Mouse (Mus musculus): ENCODE measurements at regions not wholly inside any gene's neighbourhood (a gene's known extent, or its start where the extent isn't known, plus 50 kb on each side); places are given as distances from the start of the nearest gene placed in this dataset.
A peak's percentile ranks its signal among the peaks of the same experiment; 100 is the strongest.

DNA sequence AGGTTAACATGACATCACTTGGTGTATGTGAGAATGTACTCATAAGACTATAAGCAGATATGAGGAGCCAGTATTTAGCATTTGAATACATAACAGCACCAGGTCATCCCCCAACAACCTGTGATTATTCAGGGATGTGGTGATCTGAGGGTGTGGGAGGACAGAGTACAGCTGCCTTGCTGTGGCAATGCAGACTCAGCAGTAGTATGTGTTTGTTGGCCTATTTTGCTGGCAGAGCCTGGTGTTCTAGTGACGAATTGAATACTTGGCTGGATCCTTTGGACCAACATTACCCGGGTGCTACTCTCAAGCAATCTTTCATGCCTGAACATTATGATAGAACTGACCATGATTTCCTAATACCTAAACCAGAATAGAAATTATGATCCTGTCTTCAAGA, 409.1 kb upstream of the Actbl2 start:
- no peak overlapping the region for H3K27ac ChIP-seq (replicated peaks)
- no peak overlapping the region for H3K4me2 ChIP-seq (replicated peaks)
- no peaks in the 10 kb centered on the region for H3K4me1 ChIP-seq
- no peak overlapping the region for H3K9ac ChIP-seq (replicated peaks)
- 91% methylated on average over 2 of the region's 2 CpGs for WGBS
- no peak overlapping the region for H3K4me3 ChIP-seq
- no peaks in the 10 kb centered on the region for H3K27me3 ChIP-seq
- no peak for ATAC-seq (replicated peaks)
- no peaks in the 10 kb centered on the region for H3K9me3 ChIP-seq
- no peaks in the 10 kb centered on the region for H3K36me3 ChIP-seq

DNA sequence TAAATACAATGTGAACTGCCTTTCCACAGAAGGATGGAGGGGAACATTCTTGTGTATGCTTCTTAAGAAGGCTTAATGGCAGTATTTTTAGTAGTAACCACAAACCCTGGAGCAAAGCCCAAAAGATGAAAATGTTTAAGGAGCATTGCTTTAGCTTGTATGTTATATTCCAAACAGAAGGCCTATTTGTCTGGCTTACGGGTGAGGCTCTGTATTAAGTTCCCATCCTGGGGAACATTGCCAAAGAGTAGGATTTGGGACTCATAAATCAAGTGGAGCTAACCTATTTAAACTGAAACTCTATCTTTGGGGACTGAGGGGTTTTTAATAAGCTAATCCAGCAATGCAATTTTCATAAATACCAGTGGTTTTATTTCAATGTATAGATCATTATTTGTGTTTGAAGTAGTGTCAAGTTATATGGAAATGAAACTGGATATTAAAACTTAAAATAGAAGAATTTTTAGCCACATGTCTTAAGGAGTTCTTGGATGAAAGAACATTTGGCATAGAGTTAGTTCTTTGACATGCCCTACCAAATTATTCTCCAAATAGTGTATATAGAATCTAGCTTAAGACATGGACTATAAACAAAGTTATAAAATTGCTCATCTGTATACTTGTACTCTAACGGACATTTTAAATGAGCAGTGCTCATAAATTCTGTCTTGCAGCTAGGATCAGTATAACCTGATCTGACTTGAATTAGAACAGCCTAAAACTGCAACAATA, 401.7 kb upstream of the Actbl2 start:
- H3K9ac ChIP-seq (replicated peaks), result no peak overlapping the region

DNA sequence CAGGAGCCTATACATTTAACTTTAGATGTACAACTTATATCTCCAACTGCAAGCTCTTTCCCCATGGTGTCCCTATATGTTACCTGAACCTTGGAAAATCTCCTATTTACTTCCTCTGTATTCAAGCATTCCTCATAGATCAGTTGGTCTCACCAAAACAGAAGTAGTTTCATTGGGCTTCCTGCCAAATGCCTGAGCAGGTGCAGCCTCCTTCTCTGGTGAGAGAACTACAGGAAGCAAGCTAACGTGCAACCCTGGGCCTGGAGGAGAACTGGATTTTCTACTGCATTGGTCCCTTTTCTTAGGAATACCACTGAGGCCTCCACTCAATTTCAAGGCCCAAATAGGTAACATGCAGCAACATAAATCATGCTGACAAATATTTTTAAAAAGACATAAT, 400.6 kb upstream of the Actbl2 start:
- WGBS, result 39% methylated on average over 1 of the region's 1 CpGs
- Histone ChIP-seq H3K36me3 (no peaks in the 10 kb centered on the region), H3K9me3 (no peaks in the 10 kb centered on the region), H3K9ac (replicated peaks) (no peak overlapping the region), H3K27ac (replicated peaks) (no peak overlapping the region), H3K4me2 (replicated peaks) (no peak overlapping the region), H3K27me3 (no peaks in the 10 kb centered on the region), H3K4me3 (no peak overlapping the region), H3K4me1 (no peaks in the 10 kb centered on the region)
- no peak for ATAC-seq (replicated peaks)

More for the DNA sequence above, 401.7 kb upstream of the Actbl2 start:
- H3K9me3 ChIP-seq, result no peaks in the 10 kb centered on the region
- no peak overlapping the region for H3K4me2 ChIP-seq (replicated peaks)
- ATAC-seq (replicated peaks), result no peak
- H3K4me3 ChIP-seq, result no peak overlapping the region
- H3K27me3 ChIP-seq, result no peaks in the 10 kb centered on the region
- H3K36me3 ChIP-seq, result no peaks in the 10 kb centered on the region
- H3K27ac ChIP-seq (replicated peaks), result no peak overlapping the region
- no peaks in the 10 kb centered on the region for H3K4me1 ChIP-seq
- 79% methylated on average over 2 of the region's 2 CpGs for WGBS

DNA sequence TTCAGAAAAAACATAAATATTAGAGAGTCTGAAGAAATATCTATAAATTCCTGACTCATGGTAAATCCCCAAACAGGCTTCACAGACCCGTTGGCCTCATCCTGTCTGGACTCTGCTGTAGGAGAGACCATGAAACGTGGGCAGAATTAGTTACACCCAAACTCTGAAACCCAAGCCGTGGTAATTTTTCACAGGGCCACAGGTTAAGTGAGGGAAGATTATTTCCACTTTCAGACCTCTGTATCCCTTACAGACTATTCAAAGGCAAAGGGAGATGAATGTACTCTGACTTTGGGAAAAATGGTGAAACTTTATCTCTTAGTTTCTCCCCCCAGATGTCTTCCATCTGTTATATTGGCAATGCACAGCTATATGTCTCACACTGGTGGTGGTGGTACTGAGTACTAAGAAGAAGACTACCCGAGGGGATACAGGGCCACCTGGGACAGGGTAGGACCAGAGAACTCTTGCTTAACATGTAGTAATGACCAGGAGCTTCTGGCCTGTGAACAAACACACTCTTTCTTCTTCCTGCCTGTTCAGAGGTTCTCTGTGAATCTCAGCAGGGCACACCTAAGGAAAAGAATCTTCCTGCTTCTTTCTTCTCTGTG, 388.8 kb upstream of the Actbl2 start:
- WGBS, result 82% methylated on average over 4 of the region's 4 CpGs
- no peak for ATAC-seq (replicated peaks)

DNA sequence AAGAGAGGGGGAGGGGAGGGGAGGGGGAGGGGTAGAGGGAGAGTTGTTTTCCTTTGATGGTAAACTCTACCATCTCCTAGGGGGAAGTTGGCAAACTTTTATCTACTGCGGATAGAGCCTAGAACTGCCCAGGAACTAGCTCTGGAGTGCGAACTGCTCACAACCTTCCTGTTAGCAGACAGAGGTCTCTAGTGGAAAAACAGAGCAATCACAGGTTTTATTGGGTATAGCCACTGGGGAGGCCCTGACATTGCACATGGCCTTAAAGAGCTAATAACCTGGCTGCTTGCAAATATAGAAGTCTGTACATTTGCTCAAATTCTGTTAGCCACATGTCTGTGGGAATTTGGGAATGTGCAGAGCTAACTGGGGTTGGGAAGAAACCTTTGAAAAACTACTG, 388.1 kb upstream of the Actbl2 start:
- Histone ChIP-seq H3K27me3 (no peaks in the 10 kb centered on the region), H3K4me2 (replicated peaks) (no peak overlapping the region), H3K9ac (replicated peaks) (no peak overlapping the region), H3K4me1 (peaks cover 1% of the 10 kb centered on the region), H3K36me3 (no peaks in the 10 kb centered on the region), H3K27ac (replicated peaks) (no peak overlapping the region), H3K9me3 (no peaks in the 10 kb centered on the region), H3K4me3 (no peak overlapping the region)
- no peak for ATAC-seq (replicated peaks)
- WGBS, result 81% methylated on average over 2 of the region's 2 CpGs

More for the DNA sequence above, 388.8 kb upstream of the Actbl2 start:
- Histone ChIP-seq H3K4me1 (no peaks in the 10 kb centered on the region), H3K9me3 (no peaks in the 10 kb centered on the region), H3K9ac (replicated peaks) (no peak overlapping the region), H3K4me3 (no peak overlapping the region), H3K27me3 (no peaks in the 10 kb centered on the region), H3K36me3 (no peaks in the 10 kb centered on the region), H3K27ac (replicated peaks) (no peak overlapping the region), H3K4me2 (replicated peaks) (no peak overlapping the region)

DNA sequence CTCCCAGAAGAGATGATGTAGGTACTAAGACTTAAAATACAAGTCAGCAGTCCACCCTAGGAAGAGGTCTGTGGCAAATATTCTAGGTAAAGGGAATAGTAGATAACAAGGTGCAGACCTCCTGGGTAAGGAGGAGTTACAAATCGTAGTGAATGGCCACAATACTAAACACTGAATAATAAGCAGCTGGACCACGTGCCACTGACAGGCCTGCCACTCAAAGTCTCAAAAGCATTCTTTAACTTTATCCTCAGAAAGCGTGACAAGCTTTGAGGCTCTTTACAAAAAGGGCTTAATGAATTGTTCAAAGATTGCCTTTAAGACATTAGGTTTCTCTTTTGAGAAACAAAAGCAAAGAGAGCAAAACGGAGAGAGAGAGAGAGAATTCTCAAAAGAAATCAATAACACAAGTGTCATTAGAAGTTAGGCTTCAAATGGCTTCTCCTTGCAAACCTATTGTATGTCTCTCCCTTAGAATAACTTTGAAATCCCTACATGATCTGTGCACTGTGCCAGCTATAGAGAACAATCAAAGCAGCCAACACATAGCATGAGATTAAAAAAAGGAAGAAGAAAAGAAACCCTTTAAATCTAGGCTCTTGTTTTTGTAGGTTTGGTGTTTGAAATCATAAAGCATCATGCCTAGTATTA, 383.6 kb upstream of the Actbl2 start:
- H3K4me2 ChIP-seq (replicated peaks), result no peak overlapping the region
- no peaks in the 10 kb centered on the region for H3K27me3 ChIP-seq
- WGBS, result 4% methylated on average over 4 of the region's 4 CpGs
- no peaks in the 10 kb centered on the region for H3K36me3 ChIP-seq
- ATAC-seq (replicated peaks), result no peak
- H3K9ac ChIP-seq (replicated peaks), result no peak overlapping the region
- peaks cover 5% of the 10 kb centered on the region for H3K4me1 ChIP-seq
- no peak overlapping the region for H3K27ac ChIP-seq (replicated peaks)
- no peaks in the 10 kb centered on the region for H3K9me3 ChIP-seq
- no peak overlapping the region for H3K4me3 ChIP-seq

DNA sequence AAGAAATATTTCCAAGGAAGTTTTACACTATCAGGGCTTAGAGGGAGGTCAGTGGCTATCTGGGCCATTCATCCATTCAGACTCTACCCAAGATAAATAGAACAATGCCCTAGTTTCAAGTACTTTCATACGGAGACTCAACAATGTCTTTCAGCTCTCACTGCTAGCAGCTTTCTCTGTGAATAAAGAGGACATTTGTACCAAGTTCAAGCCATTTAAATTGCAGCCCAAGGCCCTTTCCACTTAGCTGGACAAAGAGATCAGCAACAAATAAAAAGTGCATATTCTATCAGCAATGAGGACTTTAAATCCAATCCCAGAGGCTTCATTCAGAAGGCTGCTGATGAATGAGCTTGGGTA, 383.1 kb upstream of the Actbl2 start:
- H3K36me3 ChIP-seq, result no peaks in the 10 kb centered on the region
- no peak overlapping the region for H3K27ac ChIP-seq (replicated peaks)
- H3K9ac ChIP-seq (replicated peaks), result no peak overlapping the region
- ATAC-seq (replicated peaks), result no peak
- H3K4me1 ChIP-seq, result peaks cover 5% of the 10 kb centered on the region
- H3K4me2 ChIP-seq (replicated peaks), result no peak overlapping the region
- H3K9me3 ChIP-seq, result no peaks in the 10 kb centered on the region
- no peaks in the 10 kb centered on the region for H3K27me3 ChIP-seq
- WGBS, result 8% methylated on average over 1 of the region's 1 CpGs
- H3K4me3 ChIP-seq, result no peak overlapping the region

DNA sequence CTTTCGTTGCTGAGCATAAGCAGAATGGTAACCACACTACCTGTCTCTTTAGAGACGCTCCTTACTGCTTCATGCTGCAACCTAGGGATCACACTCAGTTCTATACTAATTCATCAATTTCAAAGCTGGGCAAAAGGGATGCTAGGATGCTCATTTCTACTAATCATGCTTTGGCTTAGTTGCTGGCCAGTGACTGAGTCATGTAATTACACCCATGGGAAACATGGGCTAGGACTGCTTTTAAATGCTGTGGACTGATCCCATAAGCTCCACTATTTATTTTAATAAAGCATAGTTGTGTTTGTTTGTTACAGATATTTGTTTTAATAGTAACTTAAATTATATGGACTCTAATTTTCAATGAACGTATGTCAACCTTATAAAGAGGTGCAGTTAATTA, 373.2 kb upstream of the Actbl2 start:
- Histone ChIP-seq H3K27ac (replicated peaks) (no peak overlapping the region), H3K4me1 (peaks cover 7% of the 10 kb centered on the region), H3K4me2 (replicated peaks) (no peak overlapping the region), H3K9me3 (no peaks in the 10 kb centered on the region), H3K9ac (replicated peaks) (no peak overlapping the region), H3K27me3 (no peaks in the 10 kb centered on the region), H3K4me3 (no peak overlapping the region), H3K36me3 (no peaks in the 10 kb centered on the region)
- 74% methylated on average over 3 of the region's 3 CpGs for WGBS
- no peak for ATAC-seq (replicated peaks)

DNA sequence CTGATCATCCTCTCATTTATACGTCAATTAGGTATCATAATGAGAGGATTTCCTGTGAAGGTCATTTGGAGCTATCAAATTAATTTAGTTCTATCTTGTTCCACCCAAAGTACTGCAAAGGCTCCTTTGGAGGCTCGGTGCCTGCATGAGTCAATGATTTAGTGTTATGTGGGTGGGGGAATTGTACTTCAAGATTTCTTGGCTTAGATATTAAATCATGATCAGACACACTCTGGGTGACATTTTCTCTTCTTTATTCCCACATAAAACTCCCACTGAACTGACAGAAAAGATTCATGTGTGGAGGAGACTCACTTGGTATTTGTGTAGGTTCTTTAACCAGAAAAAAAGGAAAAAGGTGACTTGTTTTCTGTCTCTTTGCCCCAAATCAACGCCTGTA, 372.6 kb upstream of the Actbl2 start:
- H3K9me3 ChIP-seq, result no peaks in the 10 kb centered on the region
- H3K36me3 ChIP-seq, result no peaks in the 10 kb centered on the region
- ATAC-seq (replicated peaks), result no peak
- 79% methylated on average over 3 of the region's 3 CpGs for WGBS
- H3K27me3 ChIP-seq, result no peaks in the 10 kb centered on the region
- H3K9ac ChIP-seq (replicated peaks), result no peak overlapping the region
- no peak overlapping the region for H3K4me3 ChIP-seq
- peaks cover 7% of the 10 kb centered on the region for H3K4me1 ChIP-seq
- no peak overlapping the region for H3K27ac ChIP-seq (replicated peaks)
- no peak overlapping the region for H3K4me2 ChIP-seq (replicated peaks)

DNA sequence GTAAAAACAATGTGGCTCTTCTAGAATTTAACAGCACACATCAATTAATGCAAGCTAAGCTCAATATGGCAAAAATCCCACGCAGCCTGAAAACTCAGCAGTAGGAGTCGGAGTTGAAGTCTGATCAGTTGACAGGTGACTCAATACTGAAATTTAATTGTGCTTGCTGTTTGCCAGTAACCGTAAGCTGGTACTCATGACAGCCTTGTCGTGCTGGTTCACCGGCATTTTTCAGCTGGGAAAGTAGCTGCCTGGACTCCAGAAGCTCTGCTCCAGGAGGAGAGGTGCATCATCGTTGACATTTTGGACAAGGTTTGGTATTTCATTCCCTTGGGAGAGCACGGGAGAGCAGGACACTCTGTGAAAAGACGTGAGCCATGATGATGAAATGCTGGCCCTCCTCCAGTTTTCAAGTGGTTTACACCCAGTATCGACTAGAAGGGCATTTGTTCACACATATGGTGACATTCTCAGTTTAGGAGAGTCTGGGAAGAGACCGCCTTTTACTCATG, 372.1 kb upstream of the Actbl2 start:
- Histone ChIP-seq H3K4me1 (peaks cover 7% of the 10 kb centered on the region), H3K4me3 (no peak overlapping the region), H3K4me2 (replicated peaks) (no peak overlapping the region), H3K9ac (replicated peaks) (no peak overlapping the region), H3K27me3 (no peaks in the 10 kb centered on the region), H3K36me3 (no peaks in the 10 kb centered on the region), H3K27ac (replicated peaks) (0 out of 2 replicates have a peak overlapping the region, but pooled peaks have one; percentile 29), H3K9me3 (no peaks in the 10 kb centered on the region)
- 56% methylated on average over 10 of the region's 10 CpGs for WGBS
- ATAC-seq (replicated peaks), result no peak

DNA sequence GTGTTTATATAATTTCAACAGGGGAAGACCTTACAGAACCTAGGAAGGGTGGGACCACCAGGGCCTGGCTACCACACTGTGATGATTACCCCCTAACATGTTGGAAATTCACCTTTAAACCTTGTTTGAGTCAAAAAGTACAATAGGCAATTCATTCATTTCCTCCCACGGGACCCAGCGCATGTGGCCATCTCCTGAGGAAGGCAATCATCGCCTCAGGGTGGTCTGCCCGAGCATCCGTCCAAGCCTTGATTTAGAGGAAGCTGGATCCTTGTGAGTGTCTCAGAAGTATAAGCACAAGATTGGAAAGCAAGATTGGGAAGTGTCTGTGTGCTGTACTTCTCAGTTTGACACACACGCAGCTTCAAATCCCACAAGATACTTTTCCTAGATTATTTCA, 360.9 kb upstream of the Actbl2 start:
- no peak for ATAC-seq (replicated peaks)
- H3K9me3 ChIP-seq, result no peaks in the 10 kb centered on the region
- H3K27ac ChIP-seq (replicated peaks), result no peak overlapping the region
- H3K4me2 ChIP-seq (replicated peaks), result no peak overlapping the region
- no peak overlapping the region for H3K9ac ChIP-seq (replicated peaks)
- WGBS, result 87% methylated on average over 6 of the region's 6 CpGs
- no peaks in the 10 kb centered on the region for H3K36me3 ChIP-seq
- H3K27me3 ChIP-seq, result no peaks in the 10 kb centered on the region
- H3K4me1 ChIP-seq, result no peaks in the 10 kb centered on the region
- no peak overlapping the region for H3K4me3 ChIP-seq

DNA sequence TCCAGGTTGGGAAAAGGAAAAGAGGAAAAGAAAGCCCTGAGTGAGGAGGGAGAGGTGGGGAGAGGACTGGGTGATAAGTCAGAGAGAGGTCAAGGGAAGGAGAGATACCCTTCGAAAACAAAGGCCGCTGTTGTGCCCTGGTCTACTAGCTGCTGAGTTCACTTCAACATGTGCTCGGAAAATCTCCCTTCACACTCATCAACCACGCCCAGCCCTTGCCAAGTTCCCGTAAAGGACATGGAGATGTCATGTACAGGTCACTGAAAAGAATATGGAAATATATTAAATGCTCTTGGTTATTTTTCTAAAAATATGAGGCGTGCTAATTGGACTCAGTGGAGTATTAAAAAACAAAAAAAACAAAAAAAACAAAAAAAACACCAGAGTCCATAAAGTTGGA, 359.5 kb upstream of the Actbl2 start:
- Histone ChIP-seq H3K36me3 (no peaks in the 10 kb centered on the region), H3K4me1 (no peaks in the 10 kb centered on the region), H3K4me2 (replicated peaks) (no peak overlapping the region), H3K4me3 (no peak overlapping the region), H3K9me3 (no peaks in the 10 kb centered on the region), H3K9ac (replicated peaks) (no peak overlapping the region), H3K27ac (replicated peaks) (no peak overlapping the region), H3K27me3 (no peaks in the 10 kb centered on the region)
- ATAC-seq (replicated peaks), result no peak
- WGBS, result 86% methylated on average over 6 of the region's 6 CpGs
